Mouse (Mus musculus): ENCODE measurements around the gene Dact2.

Gene Dact2

GRCm38 (mm10) chr17:14204061-14204460 is at the start of gene Dact2:
Dact2 (minus strand) TSS chr17:14204304.
- no peak for DNase-seq (ENCODE audit: low spot score in 2 of 2)

DNA sequence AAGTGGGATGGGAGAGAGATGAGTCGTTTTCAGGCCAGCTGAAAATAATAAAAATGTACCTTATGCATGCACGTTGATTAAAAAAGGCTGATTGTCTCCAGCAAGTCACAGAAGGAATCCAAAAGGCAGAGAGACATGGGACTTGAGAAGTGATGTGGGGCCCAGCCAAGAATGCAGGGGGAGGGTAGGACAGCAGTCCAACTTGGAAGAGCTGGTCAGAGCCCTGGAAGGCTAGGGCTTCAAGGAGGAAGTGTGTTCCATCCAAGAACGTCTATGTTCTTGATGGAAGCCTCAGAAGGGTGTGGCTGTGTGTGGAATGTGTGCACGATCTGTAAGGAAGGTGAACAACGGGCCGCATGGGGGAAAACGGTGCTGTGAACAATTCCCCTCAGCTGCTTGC is 48.4 kb upstream of the Dact2 start:
- no peak for DNase-seq (ENCODE audit: low spot score in 2 of 2)

- DNase-seq (ENCODE audit: low spot score in 2 of 2) = no peak
Measured at GRCm38 (mm10) chr17:14250401-14250800, 46.3 kb upstream of the Dact2 start.

GRCm38 (mm10) chr17:14249595-14249994 is 45.5 kb upstream of the Dact2 start:
- DNase-seq (ENCODE audit: low spot score in 2 of 2) = no peak

GRCm38 (mm10) chr17:14247931-14248330 is 43.8 kb upstream of the Dact2 start:
- no peak for DNase-seq (ENCODE audit: low spot score in 2 of 2)

GRCm38 (mm10) chr17:14246266-14246665 is 42.2 kb upstream of the Dact2 start:
- DNase-seq (ENCODE audit: low spot score in 2 of 2) = no peak

GRCm38 (mm10) chr17:14244195-14244965 is 40.3 kb upstream of the Dact2 start:
- DNase-seq (ENCODE audit: low spot score in 2 of 2) = no peak

DNA sequence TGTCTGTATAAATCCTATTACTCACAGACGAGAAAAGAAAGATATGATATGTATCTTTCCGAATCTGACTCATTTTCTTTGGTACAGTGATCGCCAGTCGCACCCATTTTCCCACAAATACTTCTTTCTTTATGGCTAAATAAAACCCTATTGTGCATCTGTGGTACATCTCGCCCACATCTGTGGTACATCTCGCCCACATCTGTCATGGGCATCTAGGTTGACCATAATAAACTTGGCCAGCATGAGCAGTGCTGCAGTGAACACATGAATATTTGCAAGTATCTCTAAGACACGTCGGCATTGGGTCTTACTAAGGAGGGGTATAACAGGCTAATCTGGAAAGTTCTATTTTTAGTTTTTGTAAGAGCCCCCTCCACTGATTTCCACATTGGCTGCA is 38.5 kb upstream of the Dact2 start:
- DNase-seq (ENCODE audit: low spot score in 2 of 2) = no peak

- DNase-seq (ENCODE audit: low spot score in 2 of 2) = no peak
Measured at GRCm38 (mm10) chr17:14239960-14240359, 35.9 kb upstream of the Dact2 start.

DNA sequence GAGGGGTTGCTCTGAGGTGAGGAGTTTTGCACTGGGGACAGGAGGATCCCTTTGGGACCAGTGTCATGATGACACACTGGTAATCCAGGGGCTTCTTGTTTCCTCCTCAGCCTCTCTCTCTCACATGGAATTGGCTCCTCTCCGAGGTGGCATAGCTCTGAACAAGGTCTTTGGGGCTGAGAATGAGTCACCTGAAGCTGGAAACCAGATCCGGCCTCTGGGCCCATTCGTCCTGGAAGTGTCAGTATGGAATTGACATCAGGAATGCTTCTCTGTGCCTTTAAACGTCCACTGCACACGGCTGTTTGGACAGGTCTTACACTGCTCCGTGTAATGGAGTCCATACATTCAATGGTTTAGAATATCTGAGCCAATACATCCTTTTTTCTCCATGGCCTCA is 33.0 kb upstream of the Dact2 start:
- no peak for DNase-seq (ENCODE audit: low spot score in 2 of 2)

- no peak for DNase-seq (ENCODE audit: low spot score in 2 of 2)
Measured at GRCm38 (mm10) chr17:14234774-14235389, 30.8 kb upstream of the Dact2 start.

DNA sequence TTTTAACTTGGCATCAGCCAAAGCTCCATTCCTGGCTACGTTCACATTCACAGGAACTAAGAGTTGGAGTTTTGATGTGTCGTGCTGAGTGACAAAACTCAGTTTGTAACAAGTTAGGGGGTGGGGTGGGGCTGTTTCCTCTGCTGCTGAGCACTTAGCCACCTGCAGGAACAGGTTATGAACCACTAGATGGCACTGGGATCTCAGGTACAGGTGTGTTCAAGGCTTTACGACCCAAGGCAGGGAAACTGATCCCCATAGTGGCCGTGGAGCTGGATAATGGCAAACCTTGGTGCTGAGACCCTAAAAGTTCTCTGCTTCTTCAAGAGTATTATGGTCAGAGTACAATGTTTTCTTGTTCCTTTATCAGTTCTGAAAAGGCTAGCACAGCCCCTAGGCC is 29.6 kb upstream of the Dact2 start:
- no peak for DNase-seq (ENCODE audit: low spot score in 2 of 2)

DNA sequence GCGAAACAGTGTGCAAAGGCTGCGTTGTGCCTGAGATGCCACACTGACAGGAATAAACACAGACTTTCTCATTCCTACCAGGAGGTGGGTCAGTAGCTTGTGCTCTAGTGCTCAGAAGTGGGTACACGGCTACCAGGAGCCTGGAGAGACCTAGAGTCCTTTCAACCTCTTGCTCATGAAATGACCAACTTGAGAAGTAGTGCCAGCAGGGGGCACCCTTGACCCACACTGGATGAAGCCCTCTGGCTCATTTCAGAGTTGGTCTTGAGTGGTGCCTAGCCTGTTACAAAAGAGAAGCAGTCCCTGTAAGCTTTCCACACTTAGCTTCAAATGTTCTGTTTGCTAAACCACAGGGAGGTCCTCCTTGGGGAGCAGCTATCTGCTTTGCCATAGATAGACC is 28.5 kb upstream of the Dact2 start:
- peak in 1 of 2 experiments; percentile 11 for DNase-seq (ENCODE audit: low spot score in 2 of 2)

DNA sequence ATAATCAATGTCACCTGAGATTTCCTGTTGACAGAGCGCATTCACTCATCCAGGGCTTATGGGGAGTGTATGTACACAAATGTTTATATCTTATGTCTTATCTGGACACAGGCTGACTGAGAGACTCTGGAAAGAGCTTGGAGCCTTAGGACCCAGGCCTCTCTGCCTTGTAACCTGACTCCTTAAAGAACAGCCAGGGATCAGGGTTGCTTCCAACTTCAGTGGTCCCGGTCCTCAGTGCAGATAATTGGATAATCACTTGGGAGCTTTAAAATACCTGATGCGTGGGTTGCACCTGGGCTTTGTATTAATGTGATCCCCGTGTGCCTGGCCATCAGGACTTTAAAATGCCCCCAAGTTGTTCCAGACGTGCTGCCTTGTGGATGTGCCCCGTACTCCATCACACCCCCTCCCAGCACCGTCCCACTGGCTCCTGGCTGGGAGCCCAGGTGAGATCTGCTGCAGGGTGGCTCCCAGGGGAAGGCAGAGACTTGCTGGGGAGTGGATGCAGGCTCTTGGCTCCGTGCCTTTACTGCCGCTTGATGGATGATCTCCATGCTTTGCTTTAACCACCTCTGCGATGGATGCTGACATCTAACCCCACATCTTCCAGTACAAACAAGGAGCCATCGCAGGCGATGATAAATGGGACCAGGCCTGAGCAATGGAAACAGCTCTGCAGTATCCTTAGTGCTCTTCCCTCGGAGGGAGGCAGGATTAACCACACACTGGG is 26.8 kb upstream of the Dact2 start:
- no peak for DNase-seq (ENCODE audit: low spot score in 2 of 2)

DNA sequence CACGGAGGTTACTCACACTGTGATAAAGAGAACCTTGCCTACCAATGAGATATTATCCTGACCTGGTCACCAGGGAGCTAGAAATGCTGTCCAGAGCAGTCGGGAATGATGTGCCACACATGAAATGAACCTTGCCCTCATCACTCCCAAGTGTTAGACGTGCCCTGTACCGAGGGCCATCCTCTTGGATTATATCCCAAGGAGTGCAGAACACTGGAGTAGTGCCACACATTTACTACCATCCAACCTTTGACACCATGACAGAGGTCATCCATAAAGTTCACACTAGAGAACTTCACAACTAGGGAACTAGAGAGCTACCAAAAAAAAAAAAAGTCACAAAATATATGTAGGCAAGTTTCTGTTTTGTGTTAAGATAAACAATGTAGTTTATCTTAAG is 24.3 kb upstream of the Dact2 start:
- DNase-seq (ENCODE audit: low spot score in 2 of 2) = no peak

- no peak for DNase-seq (ENCODE audit: low spot score in 2 of 2)
Measured at GRCm38 (mm10) chr17:14227601-14228000, 23.5 kb upstream of the Dact2 start.

DNA sequence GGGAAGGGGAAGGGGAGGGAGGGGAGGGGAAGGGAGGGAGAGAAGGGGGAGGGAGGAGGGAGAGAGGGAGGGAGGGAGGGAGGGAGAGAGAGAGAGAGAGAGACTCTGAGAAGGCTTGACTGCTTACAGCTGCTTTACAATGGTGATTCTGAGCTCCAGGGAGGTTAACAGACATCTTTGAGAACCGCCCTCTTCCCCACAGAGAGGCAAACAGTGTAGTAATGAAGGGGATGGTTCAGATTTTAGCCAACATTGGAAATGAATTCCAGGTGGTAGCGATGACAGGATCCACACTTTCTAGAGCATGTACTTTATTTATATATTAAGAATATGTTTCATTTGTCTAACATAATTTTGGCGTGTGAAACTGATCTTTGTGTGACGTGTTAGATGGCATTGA is 22.7 kb upstream of the Dact2 start:
- no peak for DNase-seq (ENCODE audit: low spot score in 2 of 2)

- DNase-seq (ENCODE audit: low spot score in 2 of 2) = no peak
Measured at GRCm38 (mm10) chr17:14225982-14226652, 22.0 kb upstream of the Dact2 start.

- DNase-seq (ENCODE audit: low spot score in 2 of 2) = no peak
Measured at GRCm38 (mm10) chr17:14221893-14222615, 17.9 kb upstream of the Dact2 start.

GRCm38 (mm10) chr17:14220606-14221202 is 16.6 kb upstream of the Dact2 start:
- peak in 1 of 2 experiments; percentile 18 for DNase-seq (ENCODE audit: low spot score in 2 of 2)

DNA sequence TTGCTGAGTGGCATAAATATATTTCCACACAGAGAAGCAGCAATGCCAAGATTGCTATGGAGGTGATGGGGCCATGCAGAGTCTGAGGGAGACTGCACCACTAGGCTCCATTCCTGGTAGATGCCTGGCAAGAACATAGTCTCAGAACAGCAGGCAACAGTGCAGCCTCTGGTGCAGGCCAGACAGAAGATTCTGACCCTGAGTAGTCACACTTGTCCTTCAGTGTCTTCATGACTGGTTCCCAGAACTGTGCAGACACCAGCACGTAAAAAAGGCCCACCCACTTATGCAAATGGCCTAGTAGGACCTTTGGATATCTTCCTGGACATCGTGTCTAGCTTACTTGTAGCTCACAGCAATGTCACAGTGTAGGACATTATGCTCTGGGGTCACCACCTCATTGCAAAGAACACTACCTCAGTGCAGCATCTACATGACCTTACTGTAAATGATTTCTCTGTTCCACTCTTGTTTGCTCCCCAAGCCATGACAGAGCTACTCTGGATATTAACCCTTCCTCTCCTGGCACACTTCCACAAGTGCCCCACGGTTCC is 9.9 kb upstream of the Dact2 start:
- DNase-seq (ENCODE audit: low spot score in 2 of 2) = no peak
